Mouse (Mus musculus) kidney, postnatal 25 days (tissue): ENCODE measurements around the gene Zkscan7.

ENCODE experiments used
- DNase-seq, 2 experiments: peaks; one replicate each; pipeline ENCODE4 v3.0.0; 2021; ENCODE audit warnings: mixed read lengths in 2 of 2

Zkscan7 gene

GRCm38 (mm10) chr9:122902717-122903535 lies 17.4 kb downstream of the Zkscan7 start:
- DNase-seq: peak; percentile 56 to 81

- DNase-seq: no peak
Observed at GRCm38 (mm10) chr9:122922436-122922835, 37.0 kb downstream of the Zkscan7 start.

GRCm38 (mm10) chr9:122922936-122923381 lies 37.5 kb downstream of the Zkscan7 start, which contains the start of gene Zfp105:
TSS of gene Zfp105 (plus strand) at chr9:122923072.
- DNase-seq: peak; percentile 58 to 86

DNA sequence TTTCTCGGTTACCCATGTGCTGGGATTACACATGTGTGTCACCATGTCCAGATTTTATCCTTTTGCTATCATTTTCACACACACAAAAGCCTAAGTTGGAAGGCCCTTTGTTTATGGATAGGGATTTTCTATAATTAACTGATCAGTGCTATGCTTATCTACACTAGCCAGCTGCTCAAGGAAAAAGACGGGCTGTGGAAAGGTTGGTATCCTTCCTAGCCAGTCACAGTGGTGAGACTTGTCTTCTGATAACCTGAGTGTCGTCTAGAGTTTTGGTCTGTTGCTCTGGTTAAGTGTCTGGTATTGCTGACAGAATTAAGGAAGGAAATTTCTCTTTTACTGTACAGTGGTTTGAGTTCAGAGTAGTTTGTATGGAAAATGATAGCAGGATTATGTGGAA lies 43.4 kb downstream of the Zkscan7 start:
- no peak for DNase-seq
